Mouse (Mus musculus): ENCODE measurements at regions not wholly inside any gene's neighbourhood (a gene's known extent, or its start where the extent isn't known, plus 50 kb on each side); places are given as distances from the start of the nearest gene placed in this dataset.

DNA sequence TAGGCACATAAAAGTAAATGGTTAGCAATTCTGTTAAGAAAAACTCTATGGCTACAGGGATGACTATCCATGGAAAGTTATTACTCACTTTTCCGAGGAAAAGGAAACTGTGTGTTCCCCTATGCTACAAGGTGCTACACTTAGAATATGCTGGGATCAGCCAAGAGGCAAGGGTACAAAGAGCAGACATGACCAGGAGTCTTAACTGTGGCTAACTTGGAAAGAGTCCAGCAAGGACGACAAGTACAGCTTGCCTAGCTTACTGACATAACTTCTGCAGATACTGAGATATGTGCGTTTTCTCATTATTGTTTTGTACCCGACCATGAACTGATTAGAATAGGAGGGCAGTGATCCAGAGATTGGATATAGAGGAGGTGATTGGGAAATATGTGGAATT lies 296.4 kb downstream of the Gm16223 start:
- Histone ChIP-seq H3K27ac (replicated peaks; ENCODE audit: low read depth, low read length) (no peak overlapping the region), H3K9ac (ENCODE audit: low read depth, low read length, severe bottlenecking) (no peak overlapping the region), H3K4me2 (replicated peaks; ENCODE audit: low read depth, low read length, severe bottlenecking) (no peak overlapping the region), H3K4me3 (replicated peaks; ENCODE audit: low read length) (no peak overlapping the region), H3K4me1 (ENCODE audit: control insufficient read depth, insufficient read depth, low read length) (no peaks in the 10 kb centered on the region), H3K27me3 (ENCODE audit: control insufficient read depth, insufficient read depth, low read length) (no peaks in the 10 kb centered on the region), H3K36me3 (ENCODE audit: control insufficient read depth, insufficient read depth, low read length) (no peaks in the 10 kb centered on the region), H3K9me3 (ENCODE audit: control insufficient read depth, low read length) (no peaks in the 10 kb centered on the region)
- 71% methylated on average over 4 of the region's 4 CpGs for WGBS
- no peak for DNase-seq (ENCODE audit: low spot score)
- no peak for ATAC-seq (ENCODE audit: low FRiP score, low read depth)
- no peak for TF ChIP-seq POLR2A (IDR thresholded peaks at IDR 0.05; ENCODE audit: borderline replicate concordance, extremely low read depth, insufficient read depth, insufficient read length)

DNA sequence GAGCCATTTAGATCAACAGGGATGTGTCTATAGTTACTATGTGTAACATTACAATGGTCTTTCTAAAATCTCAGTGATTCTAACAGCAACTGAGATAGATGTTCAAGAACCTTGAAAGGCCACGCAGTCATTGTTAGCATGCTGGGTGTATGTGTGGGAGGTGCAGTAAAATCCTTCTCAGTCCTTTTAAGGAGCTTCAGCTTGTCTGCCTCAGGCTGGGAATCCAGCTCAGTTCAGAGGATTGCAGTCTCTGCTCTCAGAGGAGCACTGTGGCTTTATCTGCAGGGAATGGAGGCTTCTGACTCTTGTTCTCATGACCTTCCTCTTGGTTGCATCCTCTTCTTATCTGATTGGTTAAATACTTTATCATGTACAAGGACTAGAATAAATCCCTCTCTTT lies 320.2 kb downstream of the Gm16223 start:
- Histone ChIP-seq H3K4me3 (replicated peaks; ENCODE audit: low read length) (no peak overlapping the region), H3K4me1 (ENCODE audit: control insufficient read depth, insufficient read depth, low read length) (no peaks in the 10 kb centered on the region), H3K36me3 (ENCODE audit: control insufficient read depth, insufficient read depth, low read length) (no peaks in the 10 kb centered on the region), H3K9ac (ENCODE audit: low read depth, low read length, severe bottlenecking) (no peak overlapping the region), H3K27ac (replicated peaks; ENCODE audit: low read depth, low read length) (no peak overlapping the region), H3K27me3 (ENCODE audit: control insufficient read depth, insufficient read depth, low read length) (no peaks in the 10 kb centered on the region), H3K4me2 (replicated peaks; ENCODE audit: low read depth, low read length, severe bottlenecking) (no peak overlapping the region), H3K9me3 (ENCODE audit: control insufficient read depth, low read length) (no peaks in the 10 kb centered on the region)
- no peak for ATAC-seq (ENCODE audit: low FRiP score, low read depth)
- DNase-seq (ENCODE audit: low spot score), result no peak
- TF ChIP-seq POLR2A (IDR thresholded peaks at IDR 0.05; ENCODE audit: borderline replicate concordance, extremely low read depth, insufficient read depth, insufficient read length), result no peak
- 74% methylated on average over 1 of the region's 1 CpGs for WGBS

DNA sequence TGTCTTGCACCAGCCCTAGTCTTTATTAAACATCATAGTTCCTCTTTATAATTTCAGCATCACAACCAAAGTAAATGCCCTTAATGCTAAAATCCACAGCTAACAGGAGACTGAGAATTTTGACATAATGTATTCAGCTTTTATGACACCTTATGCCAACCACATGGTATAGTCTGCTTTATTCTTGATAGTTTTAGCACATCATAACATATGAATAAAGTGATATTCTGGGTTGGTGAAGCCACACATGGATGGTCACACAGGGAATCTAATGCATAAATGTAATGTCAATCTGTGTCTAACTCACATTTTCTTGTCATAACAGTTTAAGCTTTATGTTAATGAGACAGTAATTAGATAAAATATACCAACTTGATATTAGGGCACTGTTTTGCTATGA lies 328.9 kb downstream of the Gm16223 start:
- Histone ChIP-seq H3K27me3 (ENCODE audit: control insufficient read depth, insufficient read depth, low read length) (no peaks in the 10 kb centered on the region), H3K9ac (ENCODE audit: low read depth, low read length, severe bottlenecking) (no peak overlapping the region), H3K27ac (replicated peaks; ENCODE audit: low read depth, low read length) (no peak overlapping the region), H3K4me3 (replicated peaks; ENCODE audit: low read length) (no peak overlapping the region), H3K36me3 (ENCODE audit: control insufficient read depth, insufficient read depth, low read length) (no peaks in the 10 kb centered on the region), H3K4me2 (replicated peaks; ENCODE audit: low read depth, low read length, severe bottlenecking) (no peak overlapping the region), H3K4me1 (ENCODE audit: control insufficient read depth, insufficient read depth, low read length) (no peaks in the 10 kb centered on the region), H3K9me3 (ENCODE audit: control insufficient read depth, low read length) (no peaks in the 10 kb centered on the region)
- no peak for TF ChIP-seq POLR2A (IDR thresholded peaks at IDR 0.05; ENCODE audit: borderline replicate concordance, extremely low read depth, insufficient read depth, insufficient read length)
- ATAC-seq (ENCODE audit: low FRiP score, low read depth), result no peak
- DNase-seq (ENCODE audit: low spot score), result no peak

DNA sequence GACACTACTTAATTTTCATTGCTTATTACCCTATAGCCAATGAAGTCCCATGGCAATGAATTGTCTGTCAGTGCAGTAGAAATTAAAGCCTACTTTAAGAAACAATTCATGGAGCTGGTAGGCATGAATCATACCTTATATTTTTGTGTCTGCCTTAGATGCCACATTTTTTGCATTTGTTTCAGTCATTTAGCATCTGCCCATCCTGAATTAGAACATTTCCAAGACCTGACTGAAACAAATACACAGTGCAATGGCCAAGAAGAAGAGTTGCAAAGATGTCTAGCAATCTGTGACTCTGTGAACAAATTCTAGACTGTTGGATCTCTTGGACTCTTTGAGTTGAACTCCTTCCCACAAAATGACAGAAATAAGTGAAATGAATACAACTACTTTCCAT lies 342.2 kb downstream of the Gm16223 start:
- no peaks in the 10 kb centered on the region for H3K4me1 ChIP-seq (ENCODE audit: control insufficient read depth, insufficient read depth, low read length)
- no peak overlapping the region for H3K9ac ChIP-seq (ENCODE audit: low read depth, low read length, severe bottlenecking)
- no peak for TF ChIP-seq POLR2A (IDR thresholded peaks at IDR 0.05; ENCODE audit: borderline replicate concordance, extremely low read depth, insufficient read depth, insufficient read length)
- H3K27me3 ChIP-seq (ENCODE audit: control insufficient read depth, insufficient read depth, low read length), result no peaks in the 10 kb centered on the region
- no peaks in the 10 kb centered on the region for H3K36me3 ChIP-seq (ENCODE audit: control insufficient read depth, insufficient read depth, low read length)
- H3K27ac ChIP-seq (replicated peaks; ENCODE audit: low read depth, low read length), result no peak overlapping the region
- H3K4me3 ChIP-seq (replicated peaks; ENCODE audit: low read length), result no peak overlapping the region
- no peak for ATAC-seq (ENCODE audit: low FRiP score, low read depth)
- no peak for DNase-seq (ENCODE audit: low spot score)
- H3K4me2 ChIP-seq (replicated peaks; ENCODE audit: low read depth, low read length, severe bottlenecking), result no peak overlapping the region
- H3K9me3 ChIP-seq (ENCODE audit: control insufficient read depth, low read length), result no peaks in the 10 kb centered on the region

DNA sequence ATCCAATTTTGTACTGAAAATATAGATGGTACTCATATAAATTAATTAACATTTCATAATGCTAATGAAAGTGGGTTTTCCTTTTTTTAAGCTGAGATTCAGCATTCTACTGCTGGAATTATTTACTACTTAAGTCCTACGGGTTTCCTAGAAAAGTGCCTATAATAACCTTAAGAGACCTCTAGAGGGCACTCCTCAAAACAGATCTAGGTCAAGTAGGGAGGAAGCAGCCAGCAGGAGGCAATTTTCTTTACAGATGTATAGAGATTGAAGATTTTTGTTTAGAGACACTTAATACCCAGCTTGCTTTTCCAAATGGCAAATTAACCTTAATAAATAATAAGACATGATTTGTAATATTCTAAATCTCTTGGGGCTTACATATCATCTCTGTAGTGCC lies 344.5 kb downstream of the Gm16223 start:
- ATAC-seq (ENCODE audit: low FRiP score, low read depth) (no peak), DNase-seq (ENCODE audit: low spot score) (peak; percentile 63)
- 15% methylated on average over 1 of the region's 1 CpGs for WGBS
- Histone ChIP-seq H3K27me3 (ENCODE audit: control insufficient read depth, insufficient read depth, low read length) (no peaks in the 10 kb centered on the region), H3K27ac (replicated peaks; ENCODE audit: low read depth, low read length) (no peak overlapping the region), H3K4me3 (replicated peaks; ENCODE audit: low read length) (no peak overlapping the region), H3K9ac (ENCODE audit: low read depth, low read length, severe bottlenecking) (no peak overlapping the region), H3K9me3 (ENCODE audit: control insufficient read depth, low read length) (no peaks in the 10 kb centered on the region), H3K36me3 (ENCODE audit: control insufficient read depth, insufficient read depth, low read length) (no peaks in the 10 kb centered on the region), H3K4me2 (replicated peaks; ENCODE audit: low read depth, low read length, severe bottlenecking) (no peak overlapping the region), H3K4me1 (ENCODE audit: control insufficient read depth, insufficient read depth, low read length) (no peaks in the 10 kb centered on the region)
- TF ChIP-seq POLR2A (IDR thresholded peaks at IDR 0.05; ENCODE audit: borderline replicate concordance, extremely low read depth, insufficient read depth, insufficient read length), result no peak

DNA sequence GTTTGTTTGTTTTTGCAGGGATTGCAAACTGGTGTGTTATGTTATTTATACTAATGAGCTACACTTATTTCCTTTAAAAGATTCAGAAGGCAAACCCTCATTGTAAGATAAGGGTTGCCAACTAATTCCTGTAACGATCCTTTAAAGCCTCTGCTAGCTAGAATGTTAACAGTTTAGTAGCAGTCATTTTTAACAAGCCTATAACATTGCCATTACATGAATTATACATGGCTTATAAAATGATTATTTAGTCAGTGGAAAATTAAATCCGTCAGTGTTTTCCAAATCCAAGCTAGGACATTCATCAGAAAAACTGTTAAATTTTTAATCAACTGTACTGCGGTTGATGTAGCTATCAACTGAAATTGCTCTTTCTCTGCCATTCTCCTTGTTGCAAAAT lies 358.1 kb downstream of the Gm16223 start:
- no peak overlapping the region for H3K4me3 ChIP-seq (replicated peaks; ENCODE audit: low read length)
- no peak overlapping the region for H3K4me2 ChIP-seq (replicated peaks; ENCODE audit: low read depth, low read length, severe bottlenecking)
- no peaks in the 10 kb centered on the region for H3K27me3 ChIP-seq (ENCODE audit: control insufficient read depth, insufficient read depth, low read length)
- no peaks in the 10 kb centered on the region for H3K4me1 ChIP-seq (ENCODE audit: control insufficient read depth, insufficient read depth, low read length)
- H3K36me3 ChIP-seq (ENCODE audit: control insufficient read depth, insufficient read depth, low read length), result no peaks in the 10 kb centered on the region
- ATAC-seq (ENCODE audit: low FRiP score, low read depth) (no peak), DNase-seq (ENCODE audit: low spot score) (no peak)
- H3K9me3 ChIP-seq (ENCODE audit: control insufficient read depth, low read length), result no peaks in the 10 kb centered on the region
- H3K27ac ChIP-seq (replicated peaks; ENCODE audit: low read depth, low read length), result no peak overlapping the region
- no peak for TF ChIP-seq POLR2A (IDR thresholded peaks at IDR 0.05; ENCODE audit: borderline replicate concordance, extremely low read depth, insufficient read depth, insufficient read length)
- WGBS, result 49% methylated on average over 3 of the region's 3 CpGs
- no peak overlapping the region for H3K9ac ChIP-seq (ENCODE audit: low read depth, low read length, severe bottlenecking)
